Mouse (Mus musculus) heart, postnatal 0 days (tissue): ENCODE measurements around the gene Scaf11.

Experiments used
- CTCF ChIP-seq: IDR thresholded peaks from 2 replicates; pipeline ENCODE4 v1.5.1; 2016; ENCODE audit warnings: antibody characterized with exemption, control low read depth, low read depth
- EP300 ChIP-seq: IDR thresholded peaks from 2 replicates; pipeline ENCODE4 v1.6.1; 2016; ENCODE audit warnings: antibody characterized with exemption, low read depth

DNA sequence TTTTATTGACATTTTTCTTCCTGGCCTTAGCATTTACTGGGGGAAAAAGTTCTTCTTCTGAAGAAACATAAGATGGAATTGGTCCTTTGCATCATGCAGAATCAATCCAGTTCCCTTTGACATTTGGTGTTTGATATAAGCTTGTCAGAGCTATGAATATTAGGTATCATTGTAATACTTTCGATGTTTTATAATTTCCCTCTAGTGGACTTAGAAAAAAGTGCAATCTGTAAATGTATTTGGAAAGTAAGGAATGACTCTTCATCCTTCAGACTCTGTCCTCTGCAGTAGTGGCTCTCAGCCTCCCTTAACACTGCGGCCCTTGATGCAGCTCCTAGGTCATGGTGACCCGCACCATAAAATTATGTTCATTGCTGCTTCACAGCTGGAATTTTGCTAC is 67.8 kb downstream of the Scaf11 start:
- TF ChIP-seq EP300 (no peak), CTCF (no peak)
